Mouse (Mus musculus): Measurements from ENCODE around the gene Sugct. TPM values are rescaled to one million over a fixed set of nuclear protein-coding genes. Genes with fewer than 3 reads are reported as not detected.

Sugct gene
- total RNA-seq, 1 experiment = 0.80 TPM

DNA sequence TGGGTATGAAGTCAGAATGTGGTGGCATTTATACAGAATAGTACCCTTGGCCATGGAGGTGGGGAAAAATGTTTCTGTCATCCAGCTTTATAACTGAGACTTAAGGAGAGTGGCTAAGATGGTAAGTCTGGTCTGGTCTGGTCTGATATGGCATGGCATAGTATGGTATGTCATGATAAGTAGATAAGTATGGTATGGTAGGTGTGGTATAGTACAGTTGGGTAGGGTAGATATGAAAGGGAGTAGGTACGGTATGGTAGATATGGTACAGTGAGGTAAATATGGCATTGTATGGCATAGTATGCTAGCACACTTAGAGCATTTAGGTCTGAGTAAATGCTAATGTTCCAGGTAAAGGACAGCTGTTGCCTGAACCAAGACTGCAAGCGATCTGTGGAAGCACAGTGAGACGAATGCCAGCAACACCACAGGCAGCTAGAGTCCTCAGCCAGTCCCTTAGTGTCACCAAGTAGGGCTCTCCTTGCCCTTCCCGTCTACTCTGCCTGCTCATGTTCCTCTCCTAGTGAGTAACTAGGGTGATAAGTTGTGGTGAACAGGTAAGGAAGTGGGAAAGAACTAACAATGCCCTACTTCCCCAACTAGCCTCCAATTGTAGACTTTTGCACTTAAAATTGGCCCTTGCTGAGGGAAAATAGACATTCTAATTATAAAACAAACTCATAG lies 667.4 kb downstream of the Sugct start:
- in situ Hi-C loops (cut with MboI; ENCODE audit: low sequenced_read_pairs in 2 of 2, unreplicated experiment in 2 of 2) = no loop called here
- no peak overlapping the region for H3K4me3 ChIP-seq (ENCODE audit: insufficient read depth in 1 of 2, low read depth in 1 of 2, low read length in 2 of 2, poor library complexity in 1 of 2, severe bottlenecking in 1 of 2)
- no peak for DNase-seq (ENCODE audit: low read depth, low spot score)

DNA sequence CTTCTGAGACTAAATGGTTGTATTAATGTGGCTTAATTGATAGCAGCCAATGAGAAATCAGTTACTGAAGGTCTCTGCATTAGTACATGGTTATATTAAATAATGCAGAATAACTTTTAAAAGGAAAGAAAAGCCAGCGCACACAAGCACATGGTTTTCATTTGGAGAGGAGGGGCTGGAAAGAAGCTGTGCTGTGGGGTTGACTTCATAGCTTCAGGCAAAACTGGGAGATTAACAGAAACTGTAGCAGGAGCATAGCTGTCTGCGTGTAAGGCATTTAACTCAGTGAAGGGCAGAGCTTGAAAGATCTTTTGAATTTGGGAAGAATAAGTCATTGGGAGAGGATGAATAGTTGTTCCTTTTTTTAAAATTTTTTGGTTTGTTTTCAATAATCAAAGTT lies 668.4 kb downstream of the Sugct start:
- H3K9ac ChIP-seq (ENCODE audit: insufficient read depth, low read depth, low read length, poor library complexity, severe bottlenecking) = no peak overlapping the region
- no peaks in the 10 kb centered on the region for H3K36me3 ChIP-seq (ENCODE audit: control insufficient read depth, insufficient read depth, low read length, poor library complexity, severe bottlenecking)
- in situ Hi-C loops (cut with MboI; ENCODE audit: low sequenced_read_pairs in 2 of 2, unreplicated experiment in 2 of 2) = no loop called here
- H3K4me1 ChIP-seq (ENCODE audit: control insufficient read depth in 2 of 2, insufficient read depth in 2 of 2, low read length in 2 of 2, poor library complexity in 1 of 2) = no peaks in the 10 kb centered on the region
- no peaks in the 10 kb centered on the region for H3K9me3 ChIP-seq (ENCODE audit: control insufficient read depth, insufficient read depth, low read depth, low read length)
- DNase-seq (ENCODE audit: low read depth, low spot score) = no peak
- TF ChIP-seq ZC3H11A (IDR thresholded peaks at IDR 0.05; ENCODE audit: borderline replicate concordance, low read depth, low read length) (no peak), ZNF384 (IDR thresholded peaks at IDR 0.05; ENCODE audit: low read depth, low read length) (no peak), CHD2 (IDR thresholded peaks at IDR 0.05; ENCODE audit: low read depth, low read length) (no peak), MAFK (IDR thresholded peaks at IDR 0.05; ENCODE audit: insufficient read depth, low read depth, low read length) (no peak), HCFC1 (IDR thresholded peaks at IDR 0.05; ENCODE audit: borderline replicate concordance, insufficient read depth, low read length) (no peak)
- H3K27ac ChIP-seq (ENCODE audit: insufficient read depth, low read depth, low read length, poor library complexity, severe bottlenecking) = no peak overlapping the region
- no peak overlapping the region for H3K4me3 ChIP-seq (ENCODE audit: insufficient read depth in 1 of 2, low read depth in 1 of 2, low read length in 2 of 2, poor library complexity in 1 of 2, severe bottlenecking in 1 of 2)

More for the DNA sequence above, 667.4 kb downstream of the Sugct start:
- Histone ChIP-seq H3K27ac (ENCODE audit: insufficient read depth, low read depth, low read length, poor library complexity, severe bottlenecking) (no peak overlapping the region), H3K9me3 (ENCODE audit: control insufficient read depth, insufficient read depth, low read depth, low read length) (no peaks in the 10 kb centered on the region), H3K36me3 (ENCODE audit: control insufficient read depth, insufficient read depth, low read length, poor library complexity, severe bottlenecking) (no peaks in the 10 kb centered on the region), H3K9ac (ENCODE audit: insufficient read depth, low read depth, low read length, poor library complexity, severe bottlenecking) (no peak overlapping the region), H3K4me1 (ENCODE audit: control insufficient read depth in 2 of 2, insufficient read depth in 2 of 2, low read length in 2 of 2, poor library complexity in 1 of 2) (no peaks in the 10 kb centered on the region)
- TF ChIP-seq ZNF384 (IDR thresholded peaks at IDR 0.05; ENCODE audit: low read depth, low read length) (no peak), CHD2 (IDR thresholded peaks at IDR 0.05; ENCODE audit: low read depth, low read length) (no peak), ZC3H11A (IDR thresholded peaks at IDR 0.05; ENCODE audit: borderline replicate concordance, low read depth, low read length) (no peak), MAFK (IDR thresholded peaks at IDR 0.05; ENCODE audit: insufficient read depth, low read depth, low read length) (no peak), HCFC1 (IDR thresholded peaks at IDR 0.05; ENCODE audit: borderline replicate concordance, insufficient read depth, low read length) (no peak)

DNA sequence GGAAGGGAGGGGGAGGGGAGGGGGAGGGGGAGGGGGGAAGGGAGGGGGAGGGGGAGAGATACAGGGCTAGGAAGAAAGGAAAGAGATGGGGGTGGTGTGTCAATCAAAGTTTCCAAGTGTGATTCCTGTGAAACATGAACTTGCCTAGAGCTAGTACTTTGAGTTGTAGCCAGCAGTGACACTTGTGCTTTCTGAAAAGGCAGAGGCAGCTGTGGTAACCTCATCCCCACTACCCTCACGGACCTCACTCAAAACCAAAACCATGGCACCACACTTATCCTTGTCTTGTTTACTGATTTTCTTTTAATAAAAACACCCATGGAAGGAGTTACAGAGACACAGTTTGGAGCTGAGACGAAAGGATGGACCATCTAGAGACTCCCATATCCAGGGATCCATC lies 698.9 kb downstream of the Sugct start:
- in situ Hi-C loops (cut with MboI; ENCODE audit: low sequenced_read_pairs in 2 of 2, unreplicated experiment in 2 of 2) = no loop called here
- no peak for DNase-seq (ENCODE audit: low read depth, low spot score)
- TF ChIP-seq MAFK (IDR thresholded peaks at IDR 0.05; ENCODE audit: insufficient read depth, low read depth, low read length) (no peak), ZC3H11A (IDR thresholded peaks at IDR 0.05; ENCODE audit: borderline replicate concordance, low read depth, low read length) (no peak), ZNF384 (IDR thresholded peaks at IDR 0.05; ENCODE audit: low read depth, low read length) (no peak), HCFC1 (IDR thresholded peaks at IDR 0.05; ENCODE audit: borderline replicate concordance, insufficient read depth, low read length) (no peak), CHD2 (IDR thresholded peaks at IDR 0.05; ENCODE audit: low read depth, low read length) (no peak)
- Histone ChIP-seq H3K36me3 (ENCODE audit: control insufficient read depth, insufficient read depth, low read length, poor library complexity, severe bottlenecking) (no peaks in the 10 kb centered on the region), H3K9ac (ENCODE audit: insufficient read depth, low read depth, low read length, poor library complexity, severe bottlenecking) (no peak overlapping the region), H3K4me1 (ENCODE audit: control insufficient read depth in 2 of 2, insufficient read depth in 2 of 2, low read length in 2 of 2, poor library complexity in 1 of 2) (no peaks in the 10 kb centered on the region), H3K9me3 (ENCODE audit: control insufficient read depth, insufficient read depth, low read depth, low read length) (no peaks in the 10 kb centered on the region), H3K4me3 (ENCODE audit: insufficient read depth in 1 of 2, low read depth in 1 of 2, low read length in 2 of 2, poor library complexity in 1 of 2, severe bottlenecking in 1 of 2) (no peak overlapping the region), H3K27ac (ENCODE audit: insufficient read depth, low read depth, low read length, poor library complexity, severe bottlenecking) (no peak overlapping the region)

DNA sequence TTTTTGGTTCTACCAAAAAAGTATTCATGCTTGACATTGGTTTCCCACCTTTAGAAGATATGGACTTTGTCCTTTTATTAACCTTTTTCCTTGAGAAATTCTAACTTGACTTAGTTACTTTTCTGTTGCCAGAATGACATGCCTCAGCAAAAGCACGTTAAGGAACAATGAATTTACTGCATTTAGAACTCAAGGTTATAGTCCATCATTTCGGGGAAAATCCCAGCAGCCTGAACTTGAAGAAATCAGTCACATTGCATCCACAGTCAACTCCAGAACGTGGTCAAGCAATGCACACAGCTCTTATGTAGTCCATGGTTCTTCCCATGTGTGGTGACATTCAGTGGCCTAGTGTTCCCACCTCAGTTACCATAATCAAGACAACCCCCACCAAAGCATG lies 700.0 kb downstream of the Sugct start:
- Histone ChIP-seq H3K27ac (ENCODE audit: insufficient read depth, low read depth, low read length, poor library complexity, severe bottlenecking) (no peak overlapping the region), H3K4me1 (ENCODE audit: control insufficient read depth in 2 of 2, insufficient read depth in 2 of 2, low read length in 2 of 2, poor library complexity in 1 of 2) (no peaks in the 10 kb centered on the region), H3K9ac (ENCODE audit: insufficient read depth, low read depth, low read length, poor library complexity, severe bottlenecking) (no peak overlapping the region), H3K9me3 (ENCODE audit: control insufficient read depth, insufficient read depth, low read depth, low read length) (no peaks in the 10 kb centered on the region), H3K4me3 (ENCODE audit: insufficient read depth in 1 of 2, low read depth in 1 of 2, low read length in 2 of 2, poor library complexity in 1 of 2, severe bottlenecking in 1 of 2) (no peak overlapping the region), H3K36me3 (ENCODE audit: control insufficient read depth, insufficient read depth, low read length, poor library complexity, severe bottlenecking) (no peaks in the 10 kb centered on the region)
- no peak for DNase-seq (ENCODE audit: low read depth, low spot score)
- in situ Hi-C loops (cut with MboI; ENCODE audit: low sequenced_read_pairs in 2 of 2, unreplicated experiment in 2 of 2) = no loop called here
- TF ChIP-seq CHD2 (IDR thresholded peaks at IDR 0.05; ENCODE audit: low read depth, low read length) (no peak), MAFK (IDR thresholded peaks at IDR 0.05; ENCODE audit: insufficient read depth, low read depth, low read length) (no peak)

DNA sequence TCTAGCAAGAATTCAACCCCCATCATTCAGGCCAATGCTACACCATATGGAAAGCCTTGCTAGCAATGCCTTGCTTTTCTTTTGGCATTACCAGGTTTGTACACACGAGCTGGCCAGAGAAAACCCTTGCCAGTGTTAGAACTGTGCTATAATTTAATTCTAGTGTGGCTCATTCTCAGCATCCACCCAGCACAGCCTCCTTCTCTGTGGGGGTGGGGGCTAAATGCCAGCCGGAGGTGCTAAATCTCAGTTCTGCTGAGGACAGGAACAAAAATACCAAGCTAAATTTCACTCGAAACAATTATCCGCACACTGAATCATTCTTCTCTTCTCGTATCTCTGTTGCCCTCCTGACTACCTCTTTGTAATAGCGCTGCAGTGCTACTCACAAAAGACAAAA lies 717.6 kb downstream of the Sugct start:
- Histone ChIP-seq H3K4me3 (ENCODE audit: insufficient read depth in 1 of 2, low read depth in 1 of 2, low read length in 2 of 2, poor library complexity in 1 of 2, severe bottlenecking in 1 of 2) (no peak overlapping the region), H3K27ac (ENCODE audit: insufficient read depth, low read depth, low read length, poor library complexity, severe bottlenecking) (no peak overlapping the region), H3K36me3 (ENCODE audit: control insufficient read depth, insufficient read depth, low read length, poor library complexity, severe bottlenecking) (no peaks in the 10 kb centered on the region), H3K9me3 (ENCODE audit: control insufficient read depth, insufficient read depth, low read depth, low read length) (no peaks in the 10 kb centered on the region), H3K9ac (ENCODE audit: insufficient read depth, low read depth, low read length, poor library complexity, severe bottlenecking) (no peak overlapping the region), H3K4me1 (ENCODE audit: control insufficient read depth in 2 of 2, insufficient read depth in 2 of 2, low read length in 2 of 2, poor library complexity in 1 of 2) (no peaks in the 10 kb centered on the region)
- no peak for TF ChIP-seq MAFK (IDR thresholded peaks at IDR 0.05; ENCODE audit: insufficient read depth, low read depth, low read length)
- TF ChIP-seq ZC3H11A (IDR thresholded peaks at IDR 0.05; ENCODE audit: borderline replicate concordance, low read depth, low read length) = no peak
- no peak for TF ChIP-seq CHD2 (IDR thresholded peaks at IDR 0.05; ENCODE audit: low read depth, low read length)
- TF ChIP-seq ZNF384 (IDR thresholded peaks at IDR 0.05; ENCODE audit: low read depth, low read length) = no peak
- no peak for TF ChIP-seq HCFC1 (IDR thresholded peaks at IDR 0.05; ENCODE audit: borderline replicate concordance, insufficient read depth, low read length)
- in situ Hi-C loops (cut with MboI; ENCODE audit: low sequenced_read_pairs in 2 of 2, unreplicated experiment in 2 of 2) = no loop called here
- DNase-seq (ENCODE audit: low read depth, low spot score) = no peak
